ENCODE assay signal across 13 mouse cellular contexts in the genomic region with DNA sequence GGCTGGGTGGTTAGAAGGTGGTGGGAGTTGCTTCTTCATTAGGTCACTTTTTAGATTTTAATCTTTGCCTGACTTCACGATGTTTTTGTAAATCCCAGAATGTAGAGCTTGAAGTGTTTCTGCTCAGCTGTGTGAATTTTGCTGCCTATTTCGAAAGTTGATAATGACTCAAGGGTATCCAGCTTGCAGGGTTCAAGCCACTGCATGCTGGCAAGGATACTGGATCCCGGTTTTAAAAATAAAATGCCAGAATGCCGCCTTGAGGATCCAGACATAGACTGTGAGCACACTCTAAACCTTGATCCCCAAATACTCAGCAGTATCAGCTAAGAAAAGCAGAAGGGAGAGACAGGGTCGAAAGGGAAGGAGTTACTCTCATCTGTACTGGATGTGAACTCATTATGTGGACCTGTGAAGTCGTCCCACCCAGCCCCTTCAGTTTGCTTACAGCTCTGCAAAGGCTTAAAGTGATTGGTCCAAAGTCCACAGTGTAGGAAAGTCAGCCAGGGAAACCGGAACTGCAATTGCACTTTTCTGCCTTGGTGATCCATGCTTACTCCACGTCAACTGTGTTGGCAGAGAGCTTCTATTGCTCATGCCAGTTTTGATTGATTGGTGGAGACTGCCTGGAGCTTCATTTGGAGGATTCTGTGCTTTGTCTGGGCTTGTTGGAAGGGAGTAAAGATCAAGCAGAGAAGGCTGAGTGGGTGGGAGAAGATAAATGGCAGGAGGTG. TPM values are rescaled to one million over a fixed set of nuclear protein-coding genes. Genes with fewer than 3 reads are reported as not detected.
A peak's percentile ranks its signal among the peaks of the same experiment; 100 is the strongest.
DNase-seq lines count a peak whose midpoint lies in the region; ATAC-seq and TF ChIP-seq lines count a peak whose summit lies in the region.
"Had no signal": no experiment of that assay in that cellular context is flagged by ENCODE, and none has a peak within 500 bp of the region (broad histone marks: within the 10 kb centered on the region; RNA-seq: fewer than 3 reads in every experiment).

No protein-coding gene starts in this region.

- in situ Hi-C loops in ES-E14 (cut with MboI; ENCODE audit: low sequenced_read_pairs in 2 of 2, unreplicated experiment in 2 of 2), result no loop called here

- H3K9me3 ChIP-seq in heart, embryonic 16.5 days (replicated peaks; ENCODE audit: control insufficient read depth, low read length), result no peaks in the 10 kb centered on the region
- no peaks in the 10 kb centered on the region for H3K9me3 ChIP-seq in ES-E14 (ENCODE audit: control insufficient read depth, insufficient read depth, low read depth, low read length)
- no peaks in the 10 kb centered on the region for H3K9me3 ChIP-seq in hindbrain, embryonic 14.5 days (ENCODE audit: control insufficient read depth, low read length)
- H3K9me3 ChIP-seq: forebrain, embryonic 10.5 days; liver, embryonic 15.5 days; neural tube, embryonic 13.5 days had no signal

- no peaks in the 10 kb centered on the region for H3K27me3 ChIP-seq in heart, embryonic 16.5 days (ENCODE audit: control insufficient read depth, insufficient read depth, low read length)
- no peaks in the 10 kb centered on the region for H3K27me3 ChIP-seq in hindbrain, embryonic 14.5 days (ENCODE audit: control insufficient read depth, insufficient read depth, low read length)
- H3K27me3 ChIP-seq: liver, embryonic 15.5 days; neural tube, embryonic 13.5 days had no signal

- no peak overlapping the region for H3K4me2 ChIP-seq in heart, embryonic 16.5 days (ENCODE audit: low read depth, low read length)
- H3K4me2 ChIP-seq in hindbrain, embryonic 14.5 days (replicated peaks), result no peak overlapping the region
- H3K4me2 ChIP-seq: liver, embryonic 15.5 days; neural tube, embryonic 13.5 days had no signal

- H3K4me3 ChIP-seq in heart, embryonic 16.5 days (ENCODE audit: low read length), result no peak overlapping the region
- no peak overlapping the region for H3K4me3 ChIP-seq in ES-E14 (ENCODE audit: insufficient read depth in 1 of 2, low read depth in 1 of 2, low read length in 2 of 2, poor library complexity in 1 of 2, severe bottlenecking in 1 of 2)
- H3K4me3 ChIP-seq in hindbrain, embryonic 14.5 days (replicated peaks; ENCODE audit: low read length), result no peak overlapping the region
- H3K4me3 ChIP-seq: forebrain, embryonic 10.5 days; liver, embryonic 15.5 days; neural tube, embryonic 13.5 days had no signal

- WGBS in heart, embryonic 16.5 days, result 55% methylated on average over 8 of the region's 8 CpGs
- WGBS in hindbrain, embryonic 14.5 days, result 72% methylated on average over 8 of the region's 8 CpGs

- ATAC-seq in heart, embryonic 16.5 days (replicated peaks; ENCODE audit: extremely low read depth, insufficient read depth, low FRiP score), result no peak
- ATAC-seq in hindbrain, embryonic 14.5 days (ENCODE audit: low FRiP score), result no peak
- ATAC-seq: midbrain, embryonic 16.5 days had no signal

- H3K9ac ChIP-seq in heart, embryonic 16.5 days (ENCODE audit: low read length), result no peak overlapping the region
- H3K9ac ChIP-seq in ES-E14 (ENCODE audit: insufficient read depth, low read depth, low read length, poor library complexity, severe bottlenecking), result no peak overlapping the region; the same call in 1 of the 2 replicates
- no peak overlapping the region for H3K9ac ChIP-seq in hindbrain, embryonic 14.5 days
- H3K9ac ChIP-seq: liver, embryonic 15.5 days; neural tube, embryonic 13.5 days had no signal

- DNase-seq in heart, postnatal 4 days, result no peak
- DNase-seq in ES-E14 (ENCODE audit: low read depth, low spot score) (no peak), R1 (ENCODE audit: low read depth, low spot score) (peak; percentile 60)
- DNase-seq in kidney, postnatal 10 days, result peak; percentile 16
- no peak for DNase-seq in hindbrain, embryonic 14.5 days (ENCODE audit: low spot score)
- DNase-seq in right cerebral cortex, postnatal 25 days, result no peak
- DNase-seq: gastrocnemius, postnatal 14 days had no signal

- peak overlapping the region; percentile 25; the same call in 1 of the 2 replicates for H3K27ac ChIP-seq in heart, embryonic 16.5 days (ENCODE audit: low read length)
- peak overlapping the region; percentile 30; the same call in 1 of the 2 replicates for H3K27ac ChIP-seq in ES-E14 (ENCODE audit: insufficient read depth, low read depth, low read length, poor library complexity, severe bottlenecking)
- H3K27ac ChIP-seq in hindbrain, embryonic 14.5 days, result no peak overlapping the region
- H3K27ac ChIP-seq: forebrain, embryonic 10.5 days; liver, embryonic 15.5 days; macrophage; neural tube, embryonic 13.5 days had no signal

- H3K4me1 ChIP-seq in heart, embryonic 16.5 days (ENCODE audit: control insufficient read depth, insufficient read depth, low read length), result peaks cover 33% of the 10 kb centered on the region
- H3K4me1 ChIP-seq in ES-E14 (ENCODE audit: control insufficient read depth in 2 of 2, insufficient read depth in 2 of 2, low read length in 2 of 2, poor library complexity in 1 of 2), result peaks cover 2 to 3% of the 10 kb centered on the region in 2 experiments; a peak in 3 of 4 replicates
- peaks cover 24% of the 10 kb centered on the region for H3K4me1 ChIP-seq in hindbrain, embryonic 14.5 days (replicated peaks; ENCODE audit: control insufficient read depth, insufficient read depth, low read length)
- H3K4me1 ChIP-seq: liver, embryonic 15.5 days had no signal

- H3K36me3 ChIP-seq in heart, embryonic 16.5 days (ENCODE audit: control insufficient read depth, insufficient read depth), result no peaks in the 10 kb centered on the region
- H3K36me3 ChIP-seq in ES-E14 (ENCODE audit: control insufficient read depth, insufficient read depth, low read length, poor library complexity, severe bottlenecking), result peaks cover 15% of the 10 kb centered on the region
- H3K36me3 ChIP-seq in hindbrain, embryonic 14.5 days (replicated peaks; ENCODE audit: control insufficient read depth, insufficient read depth), result no peaks in the 10 kb centered on the region; the same call in 1 of the 2 replicates
- H3K36me3 ChIP-seq: liver, embryonic 15.5 days had no signal

TF ChIP-seq in ES-E14, 5 proteins besides CTCF, POLR2A, EP300 and RAD21:
- TF ChIP-seq CHD2 (IDR thresholded peaks at IDR 0.05; ENCODE audit: low read depth, low read length) (no peak), ZNF384 (IDR thresholded peaks at IDR 0.05; ENCODE audit: low read depth, low read length) (no peak), HCFC1 (IDR thresholded peaks at IDR 0.05; ENCODE audit: borderline replicate concordance, insufficient read depth, low read length) (no peak), ZC3H11A (IDR thresholded peaks at IDR 0.05; ENCODE audit: borderline replicate concordance, low read depth, low read length) (no peak), MAFK (IDR thresholded peaks at IDR 0.05; ENCODE audit: insufficient read depth, low read depth, low read length) (no peak)

RNA-seq across cellular contexts. Expression of gene Zfp462, which starts 28.1 kb away (rescaled TPM):
- polyA plus RNA-seq in heart, embryonic 16.5 days (2015; fragmentation: Nextera tagmentation; extraction: Ambion mirVana), result 1.3 and 2.1 TPM in 2 replicates
- 10 to 100 TPM; 21.0 to 25.6 TPM for total RNA-seq in heart, postnatal 4 days (2021)
- total RNA-seq in ES-E14 (2012; rRNA removed), result 48.8 and 63.7 TPM in 2 replicates
- 12.9 and 13.8 TPM in 2 replicates for polyA plus RNA-seq in hindbrain, embryonic 14.5 days (2014; fragmentation: Nextera tagmentation; extraction: Ambion mirVana)

Comparison
In these comparisons a context has a peak if more than half of its experiments do, and no peak if none do; other contexts are left out.
1. DNase-seq: peak in R1 (single experiment) and kidney, postnatal 10 days (single experiment); none in heart, postnatal 4 days (single experiment), ES-E14 (single experiment), hindbrain, embryonic 14.5 days (single experiment) and right cerebral cortex, postnatal 25 days (single experiment).